Mouse (Mus musculus) thymus, adult 2 months (tissue): Measurements from ENCODE around the gene Inpp5k. TPM values are rescaled to one million over a fixed set of nuclear protein-coding genes. Genes with fewer than 3 reads are reported as not detected.

Experiments used
- DNase-seq: peaks from one replicate; pipeline ENCODE4 v3.0.0; 2021
- H3K27ac ChIP-seq: fragments of 200-500 bp; 2 replicates; pipeline ENCODE4 v1.5.1; 2012; ENCODE audit warnings: low read length, control low read depth; ENCODE audit not compliant: control insufficient read depth, insufficient read depth
- H3K27me3 ChIP-seq: fragments of 200-500 bp; 2 replicates; pipeline ENCODE4 v1.6.1; 2012; ENCODE audit warnings: mild to moderate bottlenecking, low read length, moderate library complexity, mixed read lengths; ENCODE audit not compliant: control insufficient read depth, insufficient read depth
- H3K36me3 ChIP-seq: fragments of 200-500 bp; 2 replicates; pipeline ENCODE4 v1.6.1; 2012; ENCODE audit warnings: mild to moderate bottlenecking, low read length, moderate library complexity; ENCODE audit not compliant: control insufficient read depth, insufficient read depth
- H3K4me1 ChIP-seq: fragments of 200-500 bp; replicated peaks from 2 replicates; pipeline ENCODE4 v1.6.1; 2012; ENCODE audit warnings: low read length; ENCODE audit not compliant: control insufficient read depth, insufficient read depth
- H3K4me3 ChIP-seq: fragments of 200-500 bp; 2 replicates; pipeline ENCODE4 v1.5.1; 2012; ENCODE audit warnings: mild to moderate bottlenecking, low read length, control low read depth, moderate library complexity; ENCODE audit not compliant: control insufficient read depth, insufficient read depth
- CTCF ChIP-seq: fragments of 200-500 bp; IDR thresholded peaks from 2 replicates; pipeline ENCODE4 v1.5.1; 2012; ENCODE audit warnings: mild to moderate bottlenecking, control low read depth, low read length, moderate library complexity, borderline replicate concordance; ENCODE audit not compliant: control insufficient read depth, poor library complexity, insufficient read depth; ENCODE audit errors: extremely low read depth
- POLR2A ChIP-seq: fragments of 200-500 bp; IDR thresholded peaks from 2 replicates; pipeline ENCODE4 v1.6.1; 2012; ENCODE audit warnings: mild to moderate bottlenecking, low read length, control low read depth, moderate library complexity; ENCODE audit not compliant: control insufficient read depth, poor library complexity, insufficient read depth; ENCODE audit errors: extremely low read depth
- WGBS: fragments of 180-500 bp; shearing (Covaris S2); methylation state at CpG from one replicate; pipeline ENCODE4 v1.1.7; 2018; 5-methylcytosine and 5-hydroxymethylcytosine counted together
- polyA plus RNA-seq: library from polyadenylated mRNA; depleted of rRNA; stranded (reverse); fragments of >200 nt; gene quantifications from 2 replicates; pipeline ENCODE4 v1.2.3, GENCODE M21; 2012

The Inpp5k gene
- polyA plus RNA-seq, 1 experiment, result 164 TPM

DNA sequence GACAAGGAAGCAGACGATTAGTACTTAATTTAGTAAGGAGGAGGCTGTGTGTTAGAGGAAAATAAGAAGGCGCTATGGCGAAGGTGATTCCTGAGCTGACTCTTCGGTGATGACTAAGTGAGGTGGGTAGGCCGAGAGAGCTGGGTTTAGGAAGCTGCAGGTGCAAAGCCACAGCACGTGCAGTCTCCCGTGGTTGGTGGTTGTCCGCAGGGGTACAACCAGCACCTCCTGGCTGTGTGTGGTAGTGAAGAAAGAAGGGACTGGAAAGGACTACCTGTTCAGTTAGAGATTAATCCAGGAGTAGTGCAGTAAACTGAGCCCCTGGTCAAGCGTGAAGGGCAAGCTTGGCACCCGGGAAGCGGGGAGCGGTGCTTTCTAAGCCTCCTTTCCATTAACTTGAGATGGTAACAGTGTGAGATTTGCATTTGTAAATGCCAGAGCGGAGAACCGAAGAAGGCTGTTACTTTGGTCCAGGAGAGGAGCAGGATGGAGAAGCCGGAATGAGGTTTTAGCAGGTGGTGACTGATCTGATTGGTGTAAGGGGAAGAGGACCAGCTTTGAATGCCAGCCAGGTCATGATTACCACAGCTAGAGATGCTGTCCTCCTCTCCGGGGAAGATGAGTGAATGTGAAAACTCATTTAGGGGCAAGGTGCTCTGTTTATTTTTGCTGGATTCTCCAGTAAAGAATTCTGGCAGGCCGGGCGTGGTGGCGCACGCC, 21.6 kb downstream of the Inpp5k start:
- DNase-seq, result peak; percentile 71
- TF ChIP-seq POLR2A (no peak), CTCF (peak; percentile 37; the same call in 1 of the 2 replicates)
- Histone ChIP-seq H3K27me3 (no peaks in the 10 kb centered on the region), H3K27ac (peak overlapping the region; percentile 73), H3K36me3 (no peaks in the 10 kb centered on the region), H3K4me3 (peak overlapping the region; percentile 74), H3K4me1 (peaks cover 68% of the 10 kb centered on the region)
- 27% methylated on average over 20 of the region's 20 CpGs for WGBS

DNA sequence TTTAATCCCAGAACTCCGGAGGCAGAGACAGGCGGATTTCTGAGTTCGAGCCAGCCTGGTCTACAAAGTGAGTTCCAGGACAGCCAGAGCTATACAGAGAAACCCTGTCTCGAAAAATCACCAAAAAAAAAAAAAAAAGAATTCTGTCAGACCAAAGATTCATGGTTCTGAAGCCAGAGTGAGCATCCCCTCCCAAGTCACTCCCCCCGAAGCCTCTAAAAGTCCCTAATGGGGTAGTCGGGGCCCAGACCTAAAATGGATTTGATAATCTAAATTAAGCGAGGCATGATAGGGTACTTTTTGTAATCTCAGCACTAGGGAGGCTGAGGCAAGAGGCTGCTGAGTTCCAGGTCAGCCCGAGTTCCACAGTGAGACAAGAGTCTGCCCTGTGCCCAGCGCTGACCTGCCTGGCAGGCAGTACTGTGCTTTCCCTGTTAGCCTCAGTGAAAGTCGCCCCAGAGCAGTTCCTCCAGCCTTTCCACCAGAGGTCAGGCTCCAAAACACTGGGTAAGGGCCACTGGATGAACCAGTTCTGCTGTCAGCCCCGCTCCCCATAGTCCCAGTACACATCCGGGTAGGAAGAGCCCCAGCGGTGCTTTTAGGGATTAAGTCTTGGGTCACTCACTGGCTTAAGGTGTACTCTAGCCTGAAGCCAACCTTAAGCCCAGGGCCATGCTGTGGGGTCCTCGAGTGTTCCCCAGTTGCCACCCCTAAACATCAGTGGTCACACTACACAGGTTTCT, 22.3 kb downstream of the Inpp5k start:
- Histone ChIP-seq H3K4me1 (peaks cover 68% of the 10 kb centered on the region), H3K27ac (peak overlapping the region; percentile 8; the same call in 1 of the 2 replicates), H3K27me3 (no peaks in the 10 kb centered on the region), H3K4me3 (peak overlapping the region; percentile 1; the same call in 1 of the 2 replicates), H3K36me3 (no peaks in the 10 kb centered on the region)
- 38% methylated on average over 14 of the region's 14 CpGs for WGBS
- TF ChIP-seq POLR2A (no peak), CTCF (no peak)
- peak; percentile 18 for DNase-seq

DNA sequence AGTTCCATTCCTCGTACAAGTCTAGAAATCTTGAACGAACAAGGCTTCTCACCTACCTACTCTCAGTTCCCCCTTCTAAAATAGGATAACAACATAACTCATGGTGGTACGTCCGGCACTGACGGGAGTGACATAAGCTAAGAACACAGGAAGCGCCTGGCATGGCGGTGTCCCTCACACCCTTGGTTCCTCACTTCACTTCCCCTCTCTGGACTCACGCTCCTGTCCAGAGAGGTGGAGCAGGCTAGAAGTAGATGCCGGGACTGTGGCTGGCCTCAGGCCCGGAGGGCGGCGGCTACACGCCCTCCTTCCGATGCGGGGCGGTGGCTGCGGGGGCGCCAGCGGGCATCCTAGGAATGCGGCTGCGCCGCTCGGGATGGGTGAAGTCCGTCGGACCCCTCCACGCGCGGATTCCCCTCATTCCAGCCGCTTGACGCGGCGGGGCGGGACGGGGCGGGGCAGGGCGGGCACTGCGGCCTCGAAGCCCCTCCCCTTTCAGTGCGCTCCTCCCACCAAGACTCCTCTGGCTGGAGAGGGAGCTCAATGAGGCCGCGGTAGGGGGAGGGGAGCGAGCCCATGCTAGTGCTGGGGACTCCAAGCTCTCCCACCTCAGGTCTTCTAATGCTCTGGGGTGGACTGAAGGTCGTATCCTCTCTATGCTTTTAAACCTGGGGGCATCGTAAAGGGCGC, 23.1 kb downstream of the Inpp5k start:
- 1% methylated on average over 45 of the region's 45 CpGs for WGBS
- H3K4me1 ChIP-seq, result peaks cover 68% of the 10 kb centered on the region
- H3K36me3 ChIP-seq, result 0 out of 2 replicates have a peak, but pooled peaks cover 3% of the 10 kb centered on the region
- TF ChIP-seq CTCF (no peak), POLR2A (no peak)
- no peaks in the 10 kb centered on the region for H3K27me3 ChIP-seq
- peak; percentile 77 for DNase-seq
- peak overlapping the region; percentile 47; the same call in 1 of the 2 replicates for H3K27ac ChIP-seq
- peak overlapping the region; percentile 57 for H3K4me3 ChIP-seq

DNA sequence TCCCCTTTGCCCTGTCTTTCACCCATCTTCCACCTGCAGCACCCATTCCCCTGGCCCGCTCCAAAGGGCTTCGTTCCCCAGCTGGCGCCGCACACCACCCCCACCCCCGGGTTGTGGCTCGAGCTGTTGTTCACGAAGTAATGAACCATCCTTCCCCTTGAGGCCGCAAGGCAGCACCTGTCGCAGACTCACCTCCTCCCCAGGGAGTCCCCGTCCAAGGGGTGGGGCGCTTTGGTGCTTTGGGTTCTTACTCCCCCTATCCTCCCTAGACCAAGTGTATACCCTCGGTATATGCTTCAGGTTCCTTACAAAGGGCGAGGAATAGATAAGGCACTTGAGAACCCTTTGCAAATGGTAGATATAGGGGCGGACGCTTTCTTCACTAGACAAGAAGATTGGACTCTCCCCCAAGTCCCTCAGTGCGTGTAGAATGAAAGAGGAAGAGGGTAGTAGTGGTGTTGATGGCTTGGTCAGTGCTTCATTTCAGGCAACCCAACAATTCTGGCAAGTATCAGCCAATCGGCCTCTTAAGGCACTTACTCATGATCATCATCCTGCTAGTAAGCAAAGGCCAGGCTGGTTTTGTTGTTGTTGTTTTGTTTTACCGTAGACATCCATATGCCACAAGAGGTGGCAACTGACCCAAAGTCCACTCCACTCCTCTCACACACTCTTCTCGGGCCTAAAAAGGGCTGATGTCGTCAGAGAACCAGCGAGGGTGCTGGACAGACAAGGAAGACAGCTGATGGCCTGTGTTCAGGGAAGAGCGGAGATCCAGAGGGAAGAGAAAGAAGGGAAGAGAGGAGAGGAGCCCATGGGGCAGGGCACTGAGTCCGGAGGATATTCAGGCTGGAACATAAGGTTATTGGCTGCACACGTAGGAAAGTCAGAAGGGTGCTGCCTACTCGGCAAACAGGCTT, 23.9 kb downstream of the Inpp5k start:
- peak overlapping the region; percentile 48; the same call in 1 of the 2 replicates for H3K27ac ChIP-seq
- H3K36me3 ChIP-seq, result 0 out of 2 replicates have a peak, but pooled peaks cover 3% of the 10 kb centered on the region
- H3K4me1 ChIP-seq, result peaks cover 63% of the 10 kb centered on the region
- DNase-seq, result peak; percentile 65
- peak overlapping the region; percentile 57 for H3K4me3 ChIP-seq
- no peaks in the 10 kb centered on the region for H3K27me3 ChIP-seq
- TF ChIP-seq CTCF, result no peak
- TF ChIP-seq POLR2A, result no peak
- WGBS, result 40% methylated on average over 25 of the region's 25 CpGs

DNA sequence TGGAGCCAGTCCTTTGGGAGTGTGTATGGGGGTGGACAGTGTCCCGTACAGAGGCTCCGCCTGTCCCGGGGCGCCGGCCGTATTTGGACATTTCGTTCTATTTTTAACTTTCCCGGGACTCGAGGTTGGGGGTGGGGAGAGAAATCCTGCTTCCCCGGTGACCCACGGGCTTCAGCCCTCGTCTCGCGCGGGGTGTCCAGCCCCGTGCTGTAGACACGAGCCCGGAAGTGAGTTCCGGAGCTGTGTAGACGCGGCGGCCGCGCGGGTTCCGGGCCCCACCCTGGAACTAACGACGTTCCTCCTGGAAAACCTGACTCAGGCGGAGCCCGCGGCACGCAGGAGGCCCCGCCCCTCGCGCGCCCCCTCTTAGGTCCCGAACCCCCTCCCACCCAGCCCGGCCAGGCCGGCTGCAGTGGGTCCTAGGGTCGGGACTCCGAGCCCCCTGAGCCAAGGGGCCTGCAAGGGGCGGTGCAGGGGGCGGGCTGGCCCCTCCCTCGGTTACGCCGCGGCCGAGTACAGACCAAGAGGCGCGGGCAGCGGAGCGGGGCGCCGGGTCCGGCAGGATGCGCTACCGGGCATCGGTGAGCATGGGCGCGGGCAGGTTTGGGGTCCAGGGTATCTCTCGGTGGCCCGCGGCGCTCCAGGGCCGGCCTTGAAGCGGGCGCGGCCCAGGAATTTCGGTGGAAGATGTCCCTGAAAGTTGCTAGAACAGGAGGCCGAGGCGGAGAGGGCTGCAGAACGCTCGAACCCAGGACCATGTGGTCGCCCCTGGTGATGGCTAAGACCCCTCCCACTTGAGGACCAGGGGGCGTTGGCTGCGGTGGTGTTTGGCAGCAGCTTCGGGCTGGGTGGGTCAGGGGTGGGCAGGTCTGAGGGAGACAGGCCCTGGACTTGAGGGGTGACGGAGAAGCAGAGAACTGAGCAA, 25.1 kb downstream of the Inpp5k start:
- H3K36me3 ChIP-seq, result peaks cover 3% of the 10 kb centered on the region; the same call in 1 of the 2 replicates
- DNase-seq, result peak; percentile 67
- peak overlapping the region; percentile 48; the same call in 1 of the 2 replicates for H3K27ac ChIP-seq
- TF ChIP-seq CTCF (no peak), POLR2A (no peak)
- 2% methylated on average over 77 of the region's 78 CpGs for WGBS
- H3K27me3 ChIP-seq, result no peaks in the 10 kb centered on the region
- H3K4me1 ChIP-seq, result peaks cover 56% of the 10 kb centered on the region
- H3K4me3 ChIP-seq, result peak overlapping the region; percentile 78
